Mouse (Mus musculus) lung, adult 2 months (tissue): ENCODE results near the gene Gm8369.

Source experiments
- CTCF ChIP-seq: fragments of 200-500 bp; IDR thresholded peaks from 2 replicates; pipeline ENCODE4 v1.5.1; 2011; ENCODE audit warnings: mild to moderate bottlenecking, low read length, control low read depth; ENCODE audit not compliant: insufficient read depth
- POLR2A ChIP-seq: fragments of 200-500 bp; IDR thresholded peaks from 2 replicates; pipeline ENCODE4 v1.6.1; 2011; ENCODE audit warnings: low read depth, mild to moderate bottlenecking, control low read depth, low read length, borderline replicate concordance; ENCODE audit errors: extremely low read depth

- TF ChIP-seq POLR2A = no peak
- no peak for TF ChIP-seq CTCF
These were observed 30.5 kb downstream of the Gm8369 start, which contains the start of gene Ms4a6b for GRCm38 (mm10) chr19:11516246-11516645.
